Mouse (Mus musculus): Measurements from ENCODE around the gene Tiam2.

Gene Tiam2

DNA sequence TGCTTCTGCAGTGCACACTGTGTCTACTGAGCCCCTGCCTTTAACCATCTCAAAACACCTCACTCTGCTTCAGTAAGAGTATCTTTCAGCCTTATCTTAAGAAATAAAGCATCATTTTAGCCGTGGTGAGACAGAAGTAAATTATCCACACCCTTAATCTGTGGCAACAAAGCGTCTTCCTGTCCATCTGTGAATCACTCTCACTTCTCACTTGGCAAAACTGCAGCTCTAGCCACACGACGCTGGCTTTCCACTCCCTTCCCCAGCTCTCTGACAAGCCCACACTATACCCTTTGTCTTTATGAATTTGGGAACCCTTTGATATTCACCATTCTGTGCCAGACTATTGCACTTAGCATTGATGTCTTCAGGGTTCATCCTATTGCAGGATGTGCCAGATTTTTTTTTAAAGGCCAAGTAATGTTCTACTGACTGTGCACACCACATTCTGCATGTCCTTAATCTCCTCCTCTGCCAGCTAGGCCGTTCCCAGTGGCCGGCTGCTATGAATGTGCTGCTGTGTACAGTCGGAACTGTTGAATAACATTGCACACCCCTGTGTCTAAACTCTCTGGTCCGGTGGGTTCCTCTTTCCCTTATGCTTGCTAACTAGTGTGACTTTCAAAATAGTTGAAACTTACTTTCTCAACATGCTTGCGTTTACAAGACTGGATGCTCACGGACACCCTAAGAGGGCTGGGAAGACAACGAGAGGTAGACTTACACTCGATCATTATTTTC lies 126.4 kb downstream of the Tiam2 start:
- no peak for DNase-seq (ENCODE audit: low spot score)

DNA sequence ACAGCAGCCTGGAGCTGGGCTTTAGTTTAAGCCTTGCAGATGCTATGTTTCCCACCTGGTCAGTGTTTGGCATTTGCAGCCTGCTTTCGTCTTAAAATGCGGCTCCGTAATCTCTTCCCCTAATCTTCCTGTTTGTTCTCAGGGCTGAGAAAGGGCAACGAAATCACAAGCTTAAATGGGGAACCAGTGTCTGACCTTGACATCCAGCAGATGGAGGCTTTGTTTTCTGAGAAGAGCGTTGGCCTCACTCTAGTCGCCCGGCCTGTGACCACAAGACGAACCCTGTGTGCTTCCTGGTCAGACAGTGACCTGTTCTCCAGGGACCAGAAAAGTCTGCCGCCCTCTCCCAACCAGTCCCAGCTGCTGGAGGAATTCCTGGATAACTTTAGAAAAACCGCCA lies 127.6 kb downstream of the Tiam2 start:
- no peak for DNase-seq (ENCODE audit: low spot score)

DNA sequence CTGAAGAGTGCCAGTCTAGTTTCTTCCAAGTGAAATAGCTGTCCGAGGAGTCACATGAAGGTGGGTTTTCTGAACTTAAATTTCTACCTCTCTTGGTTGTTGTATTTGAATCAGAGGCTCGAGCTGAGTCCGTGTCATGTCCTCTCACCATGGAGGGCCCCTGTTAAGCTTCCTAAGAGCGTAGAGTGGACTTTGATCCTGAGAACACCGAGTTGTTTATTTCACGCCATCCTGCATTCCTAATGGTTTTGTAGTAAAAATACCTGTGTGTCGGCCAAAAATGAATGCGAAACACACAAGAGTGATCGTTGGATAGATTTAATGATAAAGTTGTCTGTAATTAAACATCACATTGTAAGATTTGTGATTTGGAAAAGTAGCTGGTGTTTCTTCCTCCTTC lies 128.5 kb downstream of the Tiam2 start:
- no peak for DNase-seq (ENCODE audit: low spot score)

DNA sequence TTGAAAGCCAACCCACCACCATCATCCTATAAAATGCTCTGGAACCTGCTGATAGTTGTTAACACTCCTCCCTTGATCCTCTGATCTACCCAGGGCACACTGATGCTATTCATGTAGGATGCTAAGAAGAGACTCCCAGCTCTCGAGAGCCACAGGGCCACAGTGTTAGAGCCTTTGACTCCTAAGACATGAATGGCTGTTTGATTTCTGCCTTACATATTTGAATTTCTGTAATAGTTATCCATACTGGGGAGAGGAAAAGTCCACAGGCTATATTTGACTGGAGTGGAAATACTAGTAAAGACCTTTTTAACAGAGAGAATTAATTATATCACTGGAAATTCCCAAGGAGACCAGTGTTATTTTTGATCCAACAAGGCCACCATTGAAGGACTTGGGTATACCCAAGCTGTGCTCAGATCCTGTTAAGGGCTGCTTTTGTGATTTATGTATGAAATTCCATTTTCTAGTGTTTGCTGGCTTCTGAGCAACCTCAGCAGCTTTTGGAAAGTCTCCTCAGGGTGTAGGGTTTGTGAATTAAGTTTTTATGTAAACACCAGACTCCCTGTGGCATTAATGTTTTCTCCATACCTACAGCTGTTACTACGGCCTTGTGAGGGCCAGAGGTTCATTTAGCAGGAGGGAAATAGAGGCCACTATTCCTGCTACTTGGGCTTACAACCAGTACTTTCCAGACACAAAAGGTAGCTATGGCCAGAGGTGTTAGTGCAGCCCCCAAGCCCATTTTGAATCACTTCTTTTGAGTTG lies 131.7 kb downstream of the Tiam2 start:
- DNase-seq (ENCODE audit: low spot score): no peak

DNA sequence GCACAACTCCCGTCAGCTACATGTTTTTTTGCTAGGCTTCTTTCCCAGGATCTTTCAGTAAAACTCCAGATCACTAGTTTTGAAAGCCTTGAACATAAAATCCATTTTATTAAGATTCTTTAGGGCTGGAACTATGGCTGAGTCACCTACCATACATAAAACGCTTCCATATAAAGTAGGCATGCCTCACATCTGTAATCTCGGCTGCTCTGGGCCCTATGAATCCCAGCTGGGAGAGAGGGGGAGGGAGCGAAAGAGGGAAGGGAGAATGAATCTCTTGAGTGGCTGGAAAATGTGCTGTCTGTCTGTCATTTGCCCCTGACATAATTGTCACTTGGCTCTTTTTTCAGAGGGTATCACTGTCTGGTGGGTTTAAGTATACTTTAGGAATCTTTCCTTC lies 139.5 kb downstream of the Tiam2 start:
- no peak for DNase-seq (ENCODE audit: low spot score)

DNA sequence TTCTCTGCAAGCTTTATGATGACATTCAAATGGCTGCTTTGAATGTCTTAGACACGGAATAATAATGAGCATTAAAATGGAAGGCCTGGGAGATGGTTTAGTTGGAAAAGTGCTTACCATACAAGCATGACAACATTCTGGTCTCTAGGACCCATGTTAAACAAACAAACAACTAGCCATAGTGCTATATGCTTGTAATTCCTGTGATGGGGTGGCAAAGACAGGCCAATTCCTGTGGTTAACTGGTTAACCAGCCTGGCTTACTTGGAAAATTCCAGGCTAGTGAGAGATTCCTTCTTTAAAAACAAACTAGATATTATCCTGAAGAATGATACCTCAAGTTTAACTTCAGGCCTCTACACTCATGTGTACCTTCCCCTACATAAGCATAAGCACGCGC lies 140.3 kb downstream of the Tiam2 start:
- DNase-seq (ENCODE audit: low spot score): no peak

DNA sequence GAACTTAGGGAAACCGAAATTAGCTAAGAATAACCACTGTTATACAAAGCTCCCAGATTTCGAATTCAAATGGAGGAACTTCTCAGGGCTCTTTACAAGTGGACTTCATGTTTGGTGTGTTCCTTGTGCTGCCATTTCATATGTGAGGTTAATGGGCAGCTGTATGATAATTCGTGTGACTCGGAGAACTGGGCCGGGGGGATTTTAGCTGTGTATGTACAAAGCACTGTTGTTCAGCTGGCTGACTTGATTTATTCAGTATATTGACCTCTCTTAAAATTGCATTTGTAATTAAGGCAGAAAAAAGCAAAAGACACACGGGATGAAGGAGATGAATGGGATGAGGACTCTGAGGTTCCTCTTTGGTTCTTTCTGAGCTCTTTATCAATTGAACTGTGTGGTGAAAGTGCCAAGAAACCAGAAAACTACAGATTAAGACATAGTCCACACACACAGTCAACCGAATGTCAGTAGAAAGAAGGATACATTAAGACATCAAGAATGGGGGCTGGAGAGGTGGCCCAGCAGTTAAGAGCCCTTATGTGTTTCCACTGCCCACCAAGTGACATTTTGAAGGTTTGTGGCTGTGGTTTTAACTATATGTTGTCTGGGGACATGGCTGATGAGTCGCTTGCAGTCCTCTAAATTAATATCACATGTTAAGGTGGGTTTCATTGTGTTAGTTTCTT lies 141.4 kb downstream of the Tiam2 start:
- no peak for DNase-seq (ENCODE audit: low spot score)

DNA sequence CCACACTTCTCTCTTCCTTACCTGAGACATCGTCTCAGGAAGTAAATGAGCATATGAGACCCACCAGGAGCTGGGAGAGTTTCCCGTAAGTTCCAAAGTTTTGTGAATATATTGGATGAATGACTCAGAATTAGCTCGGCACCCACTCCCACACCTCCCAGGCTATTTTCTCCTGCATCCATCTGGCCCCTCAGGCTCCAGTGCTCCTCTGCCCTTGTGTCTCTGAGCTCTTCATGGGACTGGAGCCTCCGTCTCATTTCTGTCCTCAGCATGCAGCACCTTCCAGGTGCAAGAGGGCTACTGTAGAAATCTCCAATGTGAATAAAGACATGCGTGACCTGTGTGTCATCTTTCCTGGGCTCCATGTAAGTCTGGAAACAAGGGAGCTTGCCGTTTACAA lies 145.6 kb downstream of the Tiam2 start:
- no peak for DNase-seq (ENCODE audit: low spot score)

DNA sequence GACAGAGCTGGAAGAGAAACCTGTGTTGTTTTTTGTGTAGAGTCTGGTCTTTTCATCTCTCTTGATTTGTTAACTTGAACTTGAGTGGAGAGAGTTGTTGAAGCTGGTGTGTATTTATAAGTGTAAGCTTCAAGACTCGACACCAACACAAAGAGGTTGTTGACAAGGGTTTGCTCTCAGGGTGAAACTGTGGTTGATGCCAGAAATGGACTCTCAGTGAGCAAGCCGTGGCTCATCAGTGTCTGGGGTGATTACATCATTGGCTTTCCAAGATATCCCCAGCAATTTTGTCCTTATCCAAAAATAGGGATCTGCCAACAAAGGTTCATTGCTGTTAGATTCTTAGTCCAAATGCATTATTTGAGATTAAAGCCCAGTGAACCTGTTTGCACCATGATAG lies 150.2 kb downstream of the Tiam2 start:
- DNase-seq (ENCODE audit: low spot score): no peak

DNA sequence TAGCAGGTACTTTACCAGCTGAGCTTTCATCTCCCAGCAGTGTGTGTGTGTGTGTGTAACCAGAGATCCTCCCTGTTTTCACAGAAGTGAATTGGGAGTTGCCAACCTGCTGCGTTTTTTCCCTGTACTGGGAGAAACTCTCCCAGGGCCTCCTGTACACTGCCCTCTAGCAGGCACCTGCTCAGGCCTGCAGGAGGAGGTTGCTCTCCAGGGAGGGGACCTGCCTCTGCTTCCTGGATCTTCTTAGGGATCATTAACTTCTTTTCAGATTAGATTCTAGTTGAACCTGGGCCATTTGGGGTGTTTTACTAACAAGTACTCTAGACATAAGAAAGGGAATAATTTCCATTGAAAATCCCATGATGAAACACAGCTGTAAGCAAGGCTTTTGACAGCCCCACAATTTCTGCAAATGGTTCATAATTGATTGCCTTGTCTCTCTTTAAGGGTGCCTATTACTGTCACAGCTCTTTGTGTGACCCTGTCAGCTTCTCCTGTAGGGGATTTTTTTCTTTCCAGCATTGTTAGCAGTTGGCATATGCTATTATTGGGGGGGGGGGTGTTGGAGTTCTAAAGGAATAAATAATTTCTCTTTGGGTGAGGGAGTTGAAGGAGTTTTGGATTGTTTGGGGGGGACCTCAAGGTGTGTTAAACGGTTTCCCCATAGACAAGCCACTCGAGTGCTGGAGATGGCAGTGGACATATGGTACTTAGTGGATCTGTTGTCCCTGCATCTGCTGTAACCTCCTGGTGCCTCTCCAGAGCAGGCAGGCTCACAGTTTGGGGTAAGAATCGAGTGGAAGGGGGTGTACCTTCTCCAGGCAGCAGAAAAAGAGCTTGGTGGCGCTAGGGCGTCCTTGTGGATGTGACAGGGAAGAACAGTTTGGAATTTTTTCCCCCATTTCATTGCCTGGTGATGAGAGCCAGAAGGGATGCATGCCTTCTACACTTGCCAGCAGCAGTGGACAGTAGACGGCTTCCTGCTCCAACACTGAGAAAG lies 155.5 kb downstream of the Tiam2 start:
- no peak for DNase-seq (ENCODE audit: low spot score)

DNA sequence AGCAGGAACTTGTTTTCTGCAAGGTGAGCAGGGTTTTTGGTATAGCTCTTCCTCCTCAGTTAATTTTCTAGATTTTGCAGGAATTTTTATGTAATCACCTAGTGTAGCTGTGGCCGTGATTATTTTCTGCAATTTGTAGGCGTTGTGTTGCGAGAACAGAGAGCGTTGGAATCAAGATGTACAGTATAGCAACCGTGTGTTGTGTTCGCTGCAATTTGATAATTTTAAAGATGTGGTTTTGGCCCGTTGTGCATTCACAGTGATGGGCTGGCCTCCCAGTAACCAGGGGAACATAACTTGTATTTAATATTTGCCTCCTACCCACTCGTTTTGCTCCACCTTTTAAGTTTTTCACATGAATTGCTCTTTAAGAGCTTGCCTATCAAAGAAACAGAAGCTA lies 156.7 kb downstream of the Tiam2 start:
- no peak for DNase-seq (ENCODE audit: low spot score)

DNA sequence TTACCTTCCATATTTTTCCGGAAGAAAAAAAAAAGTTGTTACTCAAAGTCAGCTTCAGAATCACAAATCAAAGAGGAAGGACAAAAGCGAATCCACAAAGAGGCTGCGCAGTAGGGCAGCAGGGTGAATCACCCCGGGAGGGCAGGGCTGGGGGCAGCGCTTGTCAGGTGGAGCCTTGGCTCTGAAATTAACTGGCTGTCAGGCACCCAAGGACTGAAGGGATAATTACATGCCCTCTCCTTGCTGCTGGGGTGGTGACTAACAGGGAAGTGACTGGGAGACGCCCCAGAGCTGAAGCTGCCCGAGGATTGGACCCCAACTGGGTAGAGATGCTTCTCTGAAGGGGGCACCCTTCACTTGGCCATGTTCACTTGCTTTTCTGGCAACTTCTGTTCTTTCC lies 159.5 kb downstream of the Tiam2 start:
- no peak for DNase-seq (ENCODE audit: low spot score)

DNA sequence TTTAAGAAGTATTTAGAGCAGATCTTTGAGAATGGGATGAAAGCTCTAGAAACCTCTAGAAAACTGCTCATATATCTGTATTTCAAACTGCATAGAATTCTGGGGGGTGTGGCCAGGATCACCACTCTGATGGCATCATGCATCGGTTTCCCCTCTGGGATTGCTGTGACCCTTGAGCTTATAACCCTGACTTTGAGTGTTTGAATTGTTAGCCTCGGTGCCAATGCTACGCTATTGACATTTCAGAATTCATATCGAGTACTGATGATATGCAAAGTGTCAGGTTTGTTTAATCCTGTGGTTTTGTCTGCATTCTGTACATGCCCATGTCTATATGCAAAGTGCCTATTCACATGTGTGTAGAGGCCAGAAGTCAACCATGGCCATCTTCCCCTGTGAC lies 160.8 kb downstream of the Tiam2 start:
- DNase-seq (ENCODE audit: low spot score): no peak

DNA sequence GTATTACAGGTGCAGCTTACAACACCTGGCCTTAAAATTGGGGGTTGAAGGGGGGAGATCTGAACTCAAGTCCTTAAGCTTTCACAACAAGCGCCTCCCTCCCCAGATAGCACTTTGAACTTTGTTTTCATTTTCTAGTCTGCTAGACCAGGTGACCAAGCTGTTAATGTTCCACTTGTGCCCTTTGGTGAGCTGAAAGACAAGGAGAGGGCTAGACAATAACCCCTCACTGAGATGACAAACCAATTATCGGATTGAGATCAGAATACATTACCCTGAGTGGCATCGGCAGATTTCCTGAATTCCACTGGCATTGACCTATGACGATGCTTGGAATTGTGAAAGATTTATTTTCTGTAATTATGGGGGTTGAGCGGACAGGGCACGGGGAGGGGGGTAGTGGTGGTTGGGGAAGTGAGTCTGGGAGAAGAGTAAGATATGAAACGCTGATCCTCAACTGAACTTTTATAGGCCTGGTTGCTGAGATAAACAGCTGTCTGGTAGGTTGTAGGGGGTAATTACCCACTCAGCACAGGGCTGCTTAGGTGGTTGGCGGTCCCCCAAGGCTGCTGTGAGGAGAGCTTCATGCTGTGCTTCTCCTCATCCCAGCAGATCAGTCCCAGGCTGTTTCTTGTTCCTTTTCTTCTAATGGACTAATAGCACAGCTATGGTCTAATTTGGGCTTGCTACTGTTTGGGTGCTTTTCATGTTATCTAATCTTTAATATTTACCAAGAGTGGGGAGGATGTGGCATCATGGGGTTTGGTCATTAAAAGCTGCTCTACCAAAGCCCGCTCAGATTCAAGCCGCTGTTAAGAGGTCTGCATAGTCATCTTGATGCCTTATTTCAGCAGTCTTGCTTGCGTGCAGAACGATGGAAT lies 161.6 kb downstream of the Tiam2 start:
- DNase-seq (ENCODE audit: low spot score): no peak

DNA sequence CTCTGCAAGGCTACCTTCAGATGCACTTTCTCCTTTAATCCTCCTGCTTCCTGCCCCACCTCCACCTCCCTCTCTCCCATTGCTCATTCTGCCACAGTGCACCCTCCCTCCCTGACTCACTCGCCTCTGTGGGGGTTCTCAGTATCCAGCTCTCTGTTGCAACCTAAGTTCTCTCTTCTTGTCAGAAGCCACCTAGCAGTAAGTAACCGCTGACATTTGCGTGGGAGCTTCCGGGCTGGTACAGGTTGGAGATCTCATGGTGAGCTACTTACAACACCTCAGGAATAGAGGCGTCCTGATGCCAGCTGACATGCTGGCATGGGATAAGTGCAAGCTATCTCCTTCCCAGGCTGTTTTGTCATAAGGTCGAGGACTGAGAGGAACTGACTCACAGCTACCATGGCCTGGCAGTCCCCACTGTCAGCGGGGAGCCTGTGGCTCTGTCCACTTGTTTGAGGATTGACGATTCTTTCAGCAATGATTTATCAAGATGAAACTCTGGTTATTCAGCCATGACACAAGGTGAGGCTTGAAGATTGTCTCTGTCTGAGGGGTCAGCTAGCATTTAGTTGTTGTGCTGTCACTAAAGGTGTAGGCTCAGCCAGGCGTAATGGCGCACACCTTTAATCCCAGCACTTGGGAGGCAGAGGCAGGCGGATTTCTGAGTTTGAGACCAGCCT lies 164.0 kb downstream of the Tiam2 start:
- no peak for DNase-seq (ENCODE audit: low spot score)

DNA sequence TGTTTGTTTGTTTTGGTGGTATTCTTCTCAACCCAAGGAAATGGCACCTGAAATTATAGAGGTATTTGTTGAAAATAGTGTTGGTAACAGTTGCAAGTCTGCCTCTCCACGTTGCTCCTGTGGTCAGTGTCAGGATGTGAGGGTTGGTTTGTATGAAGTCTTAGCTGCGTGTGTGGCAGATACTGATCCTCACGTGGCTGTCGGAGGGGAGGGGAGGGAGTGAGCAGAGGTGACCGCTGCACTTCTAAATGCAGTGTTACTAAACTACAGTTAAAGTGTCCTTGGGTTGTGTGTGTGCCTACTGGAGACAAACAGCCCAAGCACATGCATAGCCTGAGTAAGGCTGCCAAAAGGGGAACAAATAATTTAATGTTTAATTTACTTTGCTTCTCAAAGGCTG lies 164.7 kb downstream of the Tiam2 start:
- DNase-seq (ENCODE audit: low spot score): no peak

DNA sequence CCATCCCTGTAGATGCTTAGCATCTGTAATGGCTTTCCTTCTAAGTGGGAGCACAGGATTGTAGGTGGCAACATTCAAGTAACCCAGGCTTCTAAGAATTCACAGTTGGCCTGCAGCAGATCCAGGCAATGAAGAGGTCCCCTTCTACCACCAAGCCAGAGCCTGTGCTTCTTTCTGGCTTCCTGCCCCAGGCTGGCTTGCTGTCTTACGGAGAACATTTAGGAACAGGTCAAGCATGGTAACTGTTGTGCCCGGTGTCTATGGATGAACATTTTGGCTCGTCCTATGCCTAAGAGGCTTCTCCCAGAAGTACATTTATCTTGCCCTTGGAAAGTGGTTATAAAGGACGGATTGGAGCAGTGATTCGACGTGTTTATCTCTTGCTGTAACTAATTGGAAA lies 165.3 kb downstream of the Tiam2 start:
- no peak for DNase-seq (ENCODE audit: low spot score)

DNA sequence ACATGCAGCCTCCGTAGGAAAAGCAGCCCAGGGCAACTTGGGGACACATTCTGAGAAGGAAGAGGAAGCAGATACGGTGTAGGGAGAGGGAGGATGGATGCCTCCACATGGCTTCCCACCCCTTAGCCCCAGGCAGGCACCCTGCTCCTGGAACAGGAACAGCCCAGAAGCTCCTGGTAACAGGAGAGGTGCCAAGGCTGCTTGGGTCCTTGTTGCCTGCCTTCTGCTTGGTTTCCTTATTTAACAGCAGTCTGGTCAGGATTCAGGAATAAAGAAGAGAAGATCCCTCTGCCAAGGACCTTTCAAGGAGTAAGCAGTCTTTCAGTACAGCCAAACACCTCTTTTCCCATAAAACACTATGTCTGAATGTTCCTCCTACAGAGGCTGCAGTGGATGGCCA lies 169.2 kb downstream of the Tiam2 start:
- no peak for DNase-seq (ENCODE audit: low spot score)

DNA sequence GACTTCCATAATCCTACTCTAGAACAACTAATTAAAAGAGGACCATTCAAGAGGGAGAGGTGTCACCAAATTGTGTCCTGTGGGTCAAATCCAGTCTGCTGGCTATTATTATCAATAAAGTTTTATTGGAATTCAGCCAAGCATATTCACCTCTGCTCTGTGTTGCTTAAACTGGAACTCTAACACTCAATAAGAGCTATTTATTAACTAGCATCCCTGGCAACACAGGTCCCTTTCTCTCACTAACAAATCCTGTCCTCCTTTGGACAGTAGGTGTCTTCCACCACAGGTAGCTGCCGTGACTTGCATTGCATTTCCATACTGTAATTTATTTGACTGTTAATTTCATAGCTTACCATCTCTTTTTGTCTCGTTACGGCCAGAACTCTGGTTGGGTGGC lies 169.7 kb downstream of the Tiam2 start:
- DNase-seq (ENCODE audit: low spot score): no peak

DNA sequence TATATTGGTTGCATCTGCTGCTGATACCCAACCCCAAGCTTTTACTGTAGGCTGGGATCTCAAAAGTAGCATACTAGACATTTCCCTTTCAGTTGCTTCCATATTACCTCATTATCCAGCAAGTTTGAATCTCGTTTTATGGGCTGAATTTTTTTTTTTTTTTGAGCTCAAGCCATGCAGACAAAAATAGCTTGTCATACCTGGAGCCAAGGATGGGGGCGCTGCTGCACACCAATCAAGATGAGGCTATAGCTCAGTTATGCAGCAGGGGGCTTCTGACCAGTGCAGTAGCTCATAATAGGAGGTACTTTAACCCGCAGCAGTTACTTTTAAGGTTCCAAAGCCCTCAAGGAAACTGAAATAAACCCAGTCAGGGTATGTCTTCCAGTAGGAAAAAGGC lies 171.7 kb downstream of the Tiam2 start:
- peak; percentile 51 for DNase-seq (ENCODE audit: low spot score)

Data from adipocyte (in vitro differentiated cells).